Mouse (Mus musculus): Measurements from ENCODE around the gene Sf3a2.

The Sf3a2 gene

DNA sequence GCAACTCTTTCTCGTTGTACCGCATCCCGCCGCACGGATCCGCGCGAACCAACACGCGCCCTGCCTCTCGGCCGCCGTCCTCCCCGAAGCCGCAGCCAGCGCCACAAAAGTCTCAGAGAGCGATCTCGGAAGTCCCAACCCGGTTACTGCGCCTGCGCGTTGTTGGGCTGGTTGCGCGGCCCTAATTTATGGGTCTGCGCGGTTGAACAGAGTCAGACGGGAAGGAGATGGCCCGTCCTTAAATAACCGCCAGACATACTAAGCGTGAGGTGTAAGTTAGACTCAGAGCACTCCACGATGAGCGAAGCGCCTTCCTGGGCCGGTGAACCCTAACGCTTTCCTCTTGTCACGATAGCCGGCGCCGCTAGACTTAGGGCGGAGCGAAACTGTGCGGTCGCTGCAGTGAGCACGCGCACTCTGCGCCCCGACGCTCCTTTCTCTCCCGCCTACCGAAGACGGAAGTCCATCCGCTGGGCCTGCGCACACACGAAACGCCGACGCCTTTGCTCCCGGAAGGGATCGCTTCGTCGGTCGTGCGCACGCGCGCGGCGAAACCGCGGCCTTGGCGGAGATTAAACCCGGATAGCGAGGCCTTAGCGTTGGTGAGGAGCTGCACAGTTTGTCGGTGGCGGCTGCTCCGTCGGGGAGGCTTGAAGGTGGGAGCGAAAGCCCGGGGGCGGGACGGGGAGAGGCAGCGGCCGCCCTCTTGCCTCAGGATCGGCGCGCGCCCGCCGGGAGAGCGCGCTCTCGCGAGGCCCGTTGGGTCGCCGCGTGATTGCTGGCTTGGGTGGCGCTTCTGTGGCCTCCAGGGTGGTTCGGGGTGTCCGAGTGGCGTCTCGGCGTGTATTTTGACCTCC is at the start of gene Sf3a2, which contains the start of gene Plekhj1:
Gene Sf3a2 (plus strand): TSS at position 49 of the 857 bp plus-strand sequence.
Gene Plekhj1 (minus strand): TSS at position 477 of the 857 bp plus-strand sequence.
- DNase-seq = peak; percentile 96 to 99

DNA sequence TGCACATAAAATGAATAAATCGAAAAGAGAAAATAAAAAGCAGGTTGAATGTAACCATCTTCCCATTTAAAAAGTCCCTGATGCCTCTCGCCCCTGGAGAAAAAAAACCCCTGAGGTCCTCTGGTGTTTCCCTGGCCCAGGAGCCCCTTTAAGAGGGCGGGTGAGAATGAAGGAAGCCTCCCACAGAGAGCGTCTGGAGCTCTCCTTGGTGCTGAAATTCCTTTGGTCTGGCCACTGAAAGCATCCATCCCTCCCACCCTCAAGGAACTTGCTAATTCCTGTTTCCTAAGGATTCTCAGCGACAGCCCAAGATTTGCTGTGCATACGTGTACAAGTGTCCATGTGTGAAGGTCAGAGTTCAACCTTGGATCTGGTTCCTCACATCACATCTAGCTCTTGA is 49.4 kb upstream of the Sf3a2 start:
- DNase-seq = no peak

DNA sequence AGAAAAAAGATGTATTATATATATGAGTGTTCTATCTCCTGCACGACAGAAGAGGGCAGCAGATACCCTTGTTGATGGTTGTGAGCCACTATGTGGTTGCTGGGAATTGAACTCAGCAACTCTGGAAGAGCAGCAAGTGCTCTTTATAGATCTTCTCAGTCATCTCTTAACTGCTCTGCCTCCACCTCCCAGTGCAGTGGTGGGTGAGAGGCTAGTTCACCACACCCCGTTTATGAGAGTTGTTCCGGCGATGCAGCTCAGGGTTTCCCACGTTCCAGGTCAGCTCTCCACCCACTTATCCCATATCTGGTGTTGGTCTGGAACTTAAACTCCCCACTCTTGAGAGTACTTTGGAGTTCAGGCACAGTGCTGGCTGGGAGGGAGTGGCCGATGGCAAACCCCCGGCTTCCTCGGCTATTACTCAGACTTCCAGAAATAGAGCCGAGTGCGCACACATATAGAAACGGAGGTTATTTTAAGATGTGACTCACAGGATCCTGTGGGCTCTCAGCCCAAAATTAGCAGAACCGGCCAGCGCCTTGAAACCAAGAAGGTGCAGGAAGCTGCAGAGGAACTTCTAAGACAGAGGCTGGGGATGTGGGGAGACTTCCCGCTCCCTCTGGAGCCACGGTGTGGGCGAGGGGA is 46.7 kb upstream of the Sf3a2 start:
- peak; percentile 56 to 64 for DNase-seq

- peak; percentile 47 to 59 for DNase-seq
These were observed 45.8 kb upstream of the Sf3a2 start for GRCm38 (mm10) chr10:80752079-80752625.

- DNase-seq = peak; percentile 98 to 99
These were observed 43.3 kb upstream of the Sf3a2 start, which contains the start of gene Dot1l for GRCm38 (mm10) chr10:80754594-80755290. Gene Dot1l (plus strand): TSS chr10:80755206.

DNA sequence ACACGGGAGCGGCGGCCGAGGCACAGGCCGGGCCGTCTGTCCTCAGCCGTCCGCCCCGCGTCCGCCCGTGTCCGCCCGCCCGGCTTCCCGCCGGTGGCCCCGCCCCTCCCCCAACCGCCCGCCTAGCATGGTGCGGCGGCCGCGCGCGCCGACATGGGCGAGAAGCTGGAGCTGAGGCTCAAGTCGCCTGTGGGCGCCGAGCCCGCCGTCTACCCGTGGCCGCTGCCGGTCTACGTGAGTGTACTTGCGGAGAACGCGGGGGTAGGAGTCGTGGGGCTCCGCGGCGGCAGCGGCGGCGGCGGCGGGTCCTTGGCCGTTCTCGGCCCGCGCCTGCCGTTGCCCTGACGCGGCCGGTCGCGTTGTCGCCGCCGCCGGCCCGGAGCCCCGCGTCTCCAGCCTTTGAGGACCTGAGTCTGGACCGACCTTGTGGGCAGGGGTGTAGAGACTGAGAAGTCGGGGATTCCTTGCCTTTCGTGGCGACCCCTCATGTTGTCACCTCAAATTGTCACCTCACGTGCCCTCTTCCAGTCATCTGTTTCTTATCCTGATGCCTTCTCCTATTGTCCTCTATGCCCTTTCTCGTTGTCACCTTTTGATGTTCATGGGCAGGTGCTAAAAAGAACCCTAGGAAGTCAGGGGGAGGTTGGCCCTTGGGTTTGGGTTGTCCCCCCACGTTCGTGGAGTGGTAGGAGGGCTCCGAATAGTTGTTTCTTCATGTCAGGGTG is 42.5 kb upstream of the Sf3a2 start:
- no peak for DNase-seq

DNA sequence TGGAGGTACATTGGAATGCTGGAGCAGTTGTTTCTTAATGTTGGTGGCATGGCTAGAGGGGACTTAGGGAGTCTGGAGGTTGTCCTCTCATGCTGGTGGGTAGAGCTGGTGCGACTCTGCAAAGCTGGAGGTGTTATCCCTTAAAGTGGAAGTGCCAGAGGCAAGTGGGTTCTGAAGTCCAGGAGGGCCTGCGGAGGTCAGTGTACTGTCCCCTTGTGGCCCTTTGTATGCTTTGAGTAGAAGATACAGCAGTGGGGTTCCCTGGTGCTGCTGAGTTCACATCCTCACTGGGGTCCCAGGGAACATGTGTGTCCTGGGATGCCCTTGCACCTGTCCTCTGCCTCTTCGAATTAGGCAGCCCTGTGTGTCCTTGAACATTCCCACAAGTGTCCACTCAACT is 41.9 kb upstream of the Sf3a2 start:
- no peak for DNase-seq

GRCm38 (mm10) chr10:80756509-80756908 is 41.5 kb upstream of the Sf3a2 start:
- DNase-seq = no peak

GRCm38 (mm10) chr10:80756967-80757366 is 41.0 kb upstream of the Sf3a2 start:
- DNase-seq = peak; percentile 28 to 45

DNA sequence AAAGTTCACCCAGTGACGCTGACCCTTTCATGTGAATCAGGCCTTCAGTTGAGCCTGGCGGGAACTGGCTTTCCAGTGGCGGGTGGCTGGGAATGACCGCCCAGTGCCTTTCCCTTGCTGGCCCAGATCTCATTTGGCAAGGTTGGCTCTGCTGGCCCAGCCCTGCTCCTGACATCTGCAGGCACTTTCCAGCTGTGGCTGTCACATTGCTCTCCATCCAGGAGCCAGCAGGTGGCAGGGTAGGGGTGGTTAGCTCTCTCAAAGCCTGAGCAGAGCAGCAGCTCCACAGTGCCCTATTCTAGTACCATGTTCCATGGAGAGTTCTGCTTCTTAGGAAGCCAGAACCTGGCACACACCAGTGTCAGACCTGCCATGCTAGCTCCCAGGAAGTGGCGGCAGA is 40.3 kb upstream of the Sf3a2 start:
- peak; percentile 41 to 46 for DNase-seq

GRCm38 (mm10) chr10:80758651-80759050 is 39.3 kb upstream of the Sf3a2 start:
- DNase-seq = peak; percentile 16 to 37

GRCm38 (mm10) chr10:80760596-80761524 is 37.1 kb upstream of the Sf3a2 start:
- peak in 1 of 2 experiments; percentile 49 for DNase-seq

GRCm38 (mm10) chr10:80761821-80762220 is 36.2 kb upstream of the Sf3a2 start:
- no peak for DNase-seq

DNA sequence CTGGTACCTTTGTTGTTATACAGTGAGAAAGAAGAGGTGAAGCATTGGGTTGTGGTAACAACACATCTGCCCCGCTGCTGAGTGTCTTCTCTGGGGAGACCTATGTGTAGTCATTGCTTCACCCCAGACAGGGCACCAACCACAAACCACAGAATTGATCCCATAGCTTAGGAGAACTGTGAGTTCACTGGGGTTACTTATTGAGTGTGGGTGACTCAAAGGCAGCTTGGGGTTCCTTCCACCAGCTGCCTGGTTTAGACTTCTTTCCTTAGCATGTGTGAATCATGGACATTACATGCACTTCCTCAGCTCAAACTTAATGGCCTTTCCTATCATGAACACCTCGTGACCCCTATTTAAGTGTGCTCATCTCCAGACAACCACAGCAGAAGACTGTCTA is 34.5 kb upstream of the Sf3a2 start:
- no peak for DNase-seq

- no peak for DNase-seq
These were observed 32.3 kb upstream of the Sf3a2 start for GRCm38 (mm10) chr10:80765746-80766145.

DNA sequence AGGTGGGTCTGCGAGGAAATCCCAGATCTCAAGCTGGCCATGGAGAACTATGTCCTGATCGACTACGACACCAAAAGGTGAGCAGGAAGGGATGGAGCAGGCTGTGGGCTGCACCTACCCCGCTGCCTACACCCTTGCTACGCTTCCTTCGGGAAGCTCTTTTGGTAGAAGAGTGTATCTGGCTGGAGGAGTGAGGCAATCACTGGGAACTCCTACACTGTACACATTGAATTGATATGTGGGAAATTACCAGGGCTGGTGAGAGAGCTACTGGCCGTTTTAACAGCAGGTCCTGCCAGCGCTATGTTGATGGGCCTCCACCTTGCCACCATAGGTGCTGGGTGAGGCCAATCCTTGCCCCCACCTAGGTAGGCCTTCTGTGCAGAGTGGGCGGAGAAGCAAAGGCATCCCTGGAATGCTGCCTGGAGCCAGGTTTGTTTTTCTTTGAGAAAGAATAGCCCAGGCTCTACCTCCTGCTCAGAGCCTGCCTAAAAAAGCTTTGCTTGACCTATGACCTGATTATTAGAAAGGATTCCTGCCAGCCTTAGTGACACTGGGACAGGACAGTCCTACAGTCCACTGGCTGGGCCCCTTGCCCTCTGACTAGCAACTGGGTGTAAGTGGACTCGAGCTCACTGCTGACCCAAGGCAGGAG is 31.7 kb upstream of the Sf3a2 start:
- DNase-seq = peak in 1 of 2 experiments; percentile 33

GRCm38 (mm10) chr10:80768365-80768764 is 29.6 kb upstream of the Sf3a2 start:
- DNase-seq = no peak

DNA sequence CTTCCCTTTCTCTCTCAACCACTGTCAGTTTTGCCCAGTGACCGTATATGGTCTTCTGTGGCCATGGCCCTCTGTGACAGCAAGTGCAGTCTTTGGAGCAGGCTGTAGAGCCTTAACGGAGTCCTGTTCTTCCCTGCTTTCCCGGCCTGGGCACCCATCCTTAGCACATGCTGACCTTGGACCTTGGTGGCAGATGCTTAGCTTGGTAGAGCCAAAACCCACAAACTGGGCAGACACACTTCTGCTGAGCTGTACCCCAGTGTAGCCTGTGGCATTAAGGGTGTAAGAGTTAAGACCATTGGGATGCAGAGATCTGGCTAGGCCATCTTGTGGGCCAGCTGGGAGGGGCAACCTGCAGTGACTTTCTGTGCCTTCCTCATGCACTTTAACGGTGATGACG is 24.2 kb upstream of the Sf3a2 start:
- DNase-seq = no peak

DNA sequence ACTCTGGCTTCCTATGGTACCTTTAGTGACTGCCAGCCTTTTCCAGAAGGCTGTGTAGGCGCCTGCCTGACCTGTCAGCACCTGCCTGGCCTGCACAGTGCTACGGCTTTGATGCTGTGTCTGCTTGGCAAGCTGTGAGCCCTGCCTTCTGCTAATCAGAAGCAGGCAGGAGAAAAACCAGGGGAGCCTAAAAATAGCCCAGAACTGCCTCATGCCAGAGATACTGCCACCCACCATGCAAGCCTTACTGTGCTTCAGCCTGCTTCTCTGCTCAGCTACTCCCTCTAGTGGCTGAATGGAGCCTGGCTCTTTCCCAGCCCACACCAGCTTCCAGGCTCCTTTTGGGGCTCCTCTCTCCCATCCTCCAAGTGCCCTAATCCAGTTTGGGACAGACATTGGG is 23.4 kb upstream of the Sf3a2 start:
- DNase-seq = peak; percentile 93 to 97

DNA sequence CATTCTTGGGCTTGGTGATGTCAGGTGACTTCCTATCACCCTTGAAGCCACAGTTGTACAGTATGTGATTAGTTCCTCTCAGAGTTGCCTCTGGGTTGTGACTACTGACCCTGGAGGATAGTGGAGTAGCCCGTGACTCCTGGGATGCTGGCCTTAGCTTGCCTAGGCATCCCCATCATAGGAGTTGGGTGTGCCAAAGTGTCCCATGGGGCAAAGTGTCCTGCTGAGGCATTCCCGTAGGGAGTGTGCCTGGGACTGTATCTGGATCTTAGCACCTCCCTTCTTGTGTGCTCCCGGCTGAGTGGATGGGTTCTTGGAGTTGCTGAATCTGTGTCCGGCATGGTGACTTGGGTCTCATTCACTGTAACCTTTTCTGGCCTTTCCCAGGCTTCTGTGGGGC is 23.0 kb upstream of the Sf3a2 start:
- DNase-seq = no peak

- peak; percentile 79 to 80 for DNase-seq
These were observed 22.3 kb upstream of the Sf3a2 start for GRCm38 (mm10) chr10:80775731-80776130.

Data from cerebellum, postnatal 36 days (tissue).